Mouse (Mus musculus): Measurements from ENCODE around the gene Gabra6.

Gene Gabra6

DNA sequence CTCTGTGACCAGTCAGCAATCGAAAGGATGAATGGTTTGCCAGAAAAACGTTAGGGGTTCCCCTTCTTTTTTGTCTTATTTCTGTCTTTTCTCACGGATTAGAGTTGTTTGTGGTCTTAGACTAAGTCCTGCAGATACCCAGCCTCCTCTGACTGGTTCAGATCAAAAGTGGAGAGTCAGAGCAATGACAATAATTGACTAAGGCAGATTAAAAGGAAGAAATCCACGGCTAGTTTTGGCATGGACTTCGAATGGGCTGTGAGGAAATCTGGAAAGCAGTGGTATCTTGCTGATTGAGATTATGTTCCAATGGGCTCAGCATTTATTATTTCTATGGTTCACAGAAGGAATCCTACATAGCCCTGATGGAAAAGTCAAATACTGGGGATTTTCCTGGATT lies at the start of gene Gabra6:
TSS of gene Gabra6 (minus strand) at position 191 of the 400 bp plus-strand sequence.
- DNase-seq (ENCODE audit: low spot score in 2 of 2): no peak

DNA sequence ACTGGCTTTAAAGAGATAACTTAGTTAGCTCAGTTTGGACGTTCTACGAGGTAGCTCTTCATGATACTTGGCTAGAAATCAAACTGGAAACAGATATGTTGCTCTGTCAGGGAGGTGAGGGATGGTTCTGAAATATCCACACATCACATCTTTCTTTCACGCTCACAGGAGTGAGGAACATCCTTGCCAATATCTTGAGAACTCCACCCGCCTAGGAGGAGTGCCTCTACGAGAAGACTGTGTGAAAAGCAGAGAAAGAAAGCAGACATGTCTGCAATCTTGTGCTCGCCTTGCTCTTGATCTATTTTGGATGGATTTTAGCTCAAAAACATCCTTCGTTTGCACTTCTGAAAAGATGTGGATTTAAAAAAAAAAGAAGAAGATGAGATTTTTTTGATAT lies 44.7 kb upstream of the Gabra6 start:
- no peak for DNase-seq (ENCODE audit: low spot score in 2 of 2)

DNA sequence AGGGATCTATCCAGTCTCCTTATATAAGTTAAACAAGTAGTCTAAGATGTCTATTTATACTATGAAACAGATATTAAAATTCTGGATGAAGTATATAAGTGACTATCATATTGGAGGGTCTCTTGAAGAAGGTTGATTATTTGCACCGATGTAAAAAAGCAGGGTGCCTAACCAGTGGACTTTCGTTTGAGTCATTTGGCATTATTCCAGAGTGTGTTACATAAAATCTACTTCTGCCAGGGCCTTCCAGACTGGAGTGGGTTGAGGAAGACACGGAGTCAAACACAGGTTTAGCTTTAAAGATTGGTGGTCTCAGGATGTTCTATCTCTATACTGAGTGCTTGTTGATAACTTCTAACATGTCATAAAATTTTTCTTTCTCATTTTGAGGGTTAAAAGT lies 11.2 kb upstream of the Gabra6 start:
- no peak for DNase-seq (ENCODE audit: low spot score in 2 of 2)

DNA sequence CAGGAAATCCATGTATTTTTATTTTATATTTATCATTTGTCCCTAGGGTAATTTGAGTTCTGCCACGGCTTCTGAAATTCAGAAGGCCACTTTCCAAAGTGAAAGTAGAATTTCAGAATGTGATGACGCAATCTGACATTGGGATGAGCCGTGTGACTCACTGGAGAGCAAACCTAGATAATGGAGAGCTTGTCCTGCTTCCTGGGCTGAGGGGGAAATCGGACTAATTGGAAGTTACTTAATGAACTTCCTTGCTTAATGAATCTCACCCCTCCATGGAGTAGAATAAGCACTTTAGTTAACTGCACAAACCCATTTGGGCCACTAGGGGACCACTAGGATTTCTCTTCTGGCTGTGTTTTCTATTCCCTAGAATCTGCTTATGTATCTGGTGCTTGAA lies 5.4 kb upstream of the Gabra6 start:
- no peak for DNase-seq (ENCODE audit: low spot score in 2 of 2)

DNA sequence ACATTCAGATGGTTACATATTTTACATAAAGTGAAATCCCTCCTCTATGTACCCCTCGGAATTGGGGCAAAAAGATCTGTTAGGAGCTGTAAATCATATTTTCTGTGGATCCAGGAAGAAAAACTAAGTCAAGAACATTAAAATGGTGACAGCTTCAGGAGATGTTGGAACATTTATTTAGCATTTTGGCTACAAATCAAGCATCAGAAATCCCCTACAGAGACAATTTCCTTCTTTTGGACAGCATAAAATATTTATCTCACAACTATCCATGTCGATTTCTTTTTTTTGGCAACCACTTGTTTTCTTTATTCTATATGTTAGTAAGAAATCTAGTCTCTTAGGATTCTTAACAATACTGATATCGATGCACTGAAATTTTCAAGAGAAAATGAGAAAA lies 688 bp upstream of the Gabra6 start:
- DNase-seq (ENCODE audit: low spot score in 2 of 2): no peak

DNA sequence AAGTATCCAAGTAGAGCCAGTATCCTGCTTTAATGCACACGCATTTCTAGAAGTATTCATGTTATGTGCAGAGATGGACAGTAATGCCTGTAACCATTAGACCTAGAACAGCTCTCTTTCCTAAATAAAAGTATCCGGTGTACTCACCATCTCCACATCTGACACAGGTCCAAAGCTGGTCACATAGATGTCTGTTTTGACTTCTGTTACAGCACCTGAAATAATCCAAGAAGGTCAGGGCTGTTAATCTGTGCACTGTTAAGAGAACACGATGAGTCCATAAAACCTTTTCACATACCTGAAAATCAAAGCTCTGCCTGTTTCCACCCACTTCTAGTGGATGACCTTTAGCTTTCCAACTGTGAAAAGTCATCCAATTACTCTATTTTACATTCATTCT lies 1.4 kb downstream of the Gabra6 start:
- no peak for DNase-seq (ENCODE audit: low spot score in 2 of 2)

DNA sequence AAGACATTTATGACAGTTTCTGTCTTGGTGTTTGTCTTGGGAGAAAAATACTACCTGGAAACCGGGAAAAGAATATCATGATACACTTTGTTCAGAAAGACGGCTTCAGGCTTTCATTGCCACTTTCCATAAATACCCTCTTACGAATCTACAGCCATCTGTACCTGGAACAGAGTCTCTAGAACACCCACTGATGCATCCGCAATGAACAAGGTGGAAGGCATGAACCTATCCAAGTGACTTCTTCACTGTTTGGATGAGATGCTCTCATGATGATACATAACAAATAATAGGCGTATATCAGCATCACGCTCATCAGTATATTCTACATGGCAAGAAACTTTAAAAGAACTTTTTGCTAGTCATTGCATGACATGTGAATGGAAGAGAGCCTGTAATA lies 1.8 kb downstream of the Gabra6 start:
- DNase-seq (ENCODE audit: low spot score in 2 of 2): no peak

DNA sequence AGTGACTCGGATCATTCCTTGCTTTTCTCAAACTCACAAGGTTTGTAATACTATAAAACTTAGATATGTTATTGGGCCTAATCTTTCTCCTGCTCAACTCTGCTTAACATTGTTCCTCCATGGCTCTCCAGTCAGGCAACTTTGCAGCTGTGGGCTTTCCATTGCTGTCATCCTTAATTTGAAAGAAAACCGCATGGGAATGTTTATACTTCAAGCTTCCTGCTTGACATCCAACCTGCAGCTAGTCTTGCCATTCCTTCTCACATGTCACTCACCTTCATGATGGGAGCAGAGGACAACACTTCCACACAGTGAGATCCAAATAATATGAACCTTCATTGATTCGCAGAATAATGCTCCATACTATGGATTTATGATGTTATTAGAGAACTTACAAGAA lies 2.9 kb downstream of the Gabra6 start:
- no peak for DNase-seq (ENCODE audit: low spot score in 2 of 2)

DNA sequence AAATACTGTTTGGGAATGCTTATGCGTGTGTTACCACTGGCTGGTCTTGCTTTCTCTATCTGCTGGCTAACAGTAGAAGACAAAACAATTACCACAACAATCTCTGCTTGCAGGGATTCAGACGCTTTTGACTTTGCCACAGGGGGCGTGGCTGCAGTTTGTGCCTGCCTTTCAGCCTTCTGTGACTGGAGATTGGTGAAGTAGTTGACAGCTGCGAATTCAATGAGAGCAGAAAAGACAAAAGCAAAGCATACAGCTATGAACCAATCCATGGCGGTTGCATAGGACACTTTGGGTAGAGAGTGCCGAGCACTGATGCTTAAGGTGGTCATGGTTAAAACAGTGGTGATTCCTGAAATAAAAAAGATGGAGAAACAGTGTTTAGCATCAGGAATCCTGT lies 6.0 kb downstream of the Gabra6 start:
- DNase-seq (ENCODE audit: low spot score in 2 of 2): no peak

DNA sequence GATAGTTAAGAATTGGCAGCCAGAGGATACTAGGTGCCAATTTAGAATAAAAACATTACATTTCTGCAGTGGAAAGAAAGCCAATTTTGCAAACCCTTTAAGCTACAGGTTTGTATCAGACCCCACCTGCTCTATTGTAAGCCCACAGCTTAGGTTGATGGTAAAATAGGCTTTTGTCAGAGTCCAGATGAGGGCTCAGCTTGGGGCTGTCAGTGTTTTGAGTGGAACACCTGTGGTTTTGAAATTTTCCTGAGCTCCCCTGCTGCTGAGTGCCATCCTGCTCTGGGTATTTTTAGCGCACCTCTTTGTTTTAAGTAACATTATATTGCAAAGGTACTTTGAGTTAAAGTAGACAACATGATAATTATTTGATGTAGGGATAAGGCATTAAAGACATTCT lies 10.0 kb downstream of the Gabra6 start:
- no peak for DNase-seq (ENCODE audit: low spot score in 2 of 2)

DNA sequence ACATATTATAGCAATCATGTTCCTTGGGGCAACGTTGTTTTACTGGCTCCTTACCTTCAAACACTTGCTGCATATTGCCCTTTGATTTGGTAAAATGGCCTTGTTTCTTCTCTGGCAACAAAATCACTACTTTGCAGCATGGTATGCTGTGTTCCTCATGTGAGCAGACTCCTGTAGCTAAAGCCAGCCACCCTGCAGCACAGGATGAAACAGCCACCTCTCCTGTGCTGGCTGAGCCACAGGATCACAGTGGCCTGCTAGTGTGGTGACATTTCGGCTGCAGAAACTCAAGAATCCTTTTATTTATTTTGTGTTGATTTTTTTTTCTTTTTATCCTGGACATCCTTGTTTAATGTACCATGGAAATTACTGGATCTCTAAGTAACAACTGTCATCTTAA lies 11.8 kb downstream of the Gabra6 start:
- no peak for DNase-seq (ENCODE audit: low spot score in 2 of 2)

DNA sequence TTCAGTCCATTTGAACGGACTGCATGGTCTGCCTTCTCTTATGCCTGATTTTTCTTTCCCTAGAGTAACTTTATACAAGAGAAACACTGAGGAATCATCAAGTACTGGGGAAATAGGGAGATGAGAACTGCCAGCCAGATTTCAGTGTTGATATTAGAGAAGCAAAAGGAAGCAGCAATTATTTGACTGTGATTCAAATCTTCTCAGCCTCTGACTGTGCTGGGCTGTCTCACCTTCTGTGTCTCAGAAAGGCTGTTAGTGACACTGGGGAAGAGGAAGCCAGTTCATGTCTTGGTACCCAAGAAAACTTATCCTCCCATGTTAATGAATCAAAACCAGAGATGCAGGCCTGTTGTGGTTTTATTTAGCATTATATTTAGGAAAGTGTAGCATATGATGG lies 14.8 kb downstream of the Gabra6 start:
- no peak for DNase-seq (ENCODE audit: low spot score in 2 of 2)

DNA sequence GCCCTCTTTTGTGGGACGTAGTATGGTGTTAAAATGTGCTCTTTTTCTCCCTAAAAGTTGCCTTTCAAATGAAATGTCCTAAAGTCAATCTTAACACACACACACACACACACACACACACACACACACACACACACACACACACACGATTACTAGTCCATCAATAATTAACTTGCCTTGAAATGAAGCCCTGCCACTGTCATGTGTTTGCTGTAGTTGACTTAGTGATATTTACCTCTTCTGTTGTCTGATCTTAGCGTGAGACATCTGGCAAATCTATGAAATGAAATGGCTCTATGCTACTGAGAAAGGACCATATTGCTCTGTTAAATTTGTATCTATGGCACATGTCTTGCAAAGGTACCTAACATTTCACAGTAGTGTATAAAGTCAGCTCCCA lies 61.9 kb downstream of the Gabra6 start:
- no peak for DNase-seq (ENCODE audit: low spot score in 2 of 2)
